Mouse (Mus musculus): ENCODE data around the gene Bcl7c. TPM values are rescaled to one million over a fixed set of nuclear protein-coding genes. Genes with fewer than 3 reads are reported as not detected.
A peak's percentile ranks its signal among the peaks of the same experiment; 100 is the strongest.

Bcl7c gene
- polyA plus RNA-seq, 1 experiment from 2014 or later: 54.5 TPM

GRCm38 (mm10) chr7:127614511-127614890 lies 94.2 kb downstream of the Bcl7c start:
- Histone ChIP-seq H3K27me3 (ENCODE audit: insufficient read depth, low read length) (no peaks in the 10 kb centered on the region), H3K36me3 (ENCODE audit: insufficient read depth, low read length) (peaks cover 35% of the 10 kb centered on the region), H3K4me2 (replicated peaks; ENCODE audit: low read depth, low read length) (peak overlapping the region; percentile 81), H3K9me3 (ENCODE audit: low read length) (peaks cover 7% of the 10 kb centered on the region; the same call in 1 of the 2 replicates), H3K4me3 (ENCODE audit: low read length) (peak overlapping the region; percentile 100), H3K27ac (ENCODE audit: low read length) (peak overlapping the region; percentile 94), H3K4me1 (ENCODE audit: insufficient read depth, low read length) (peaks cover 17% of the 10 kb centered on the region), H3K9ac (replicated peaks; ENCODE audit: low read length) (peak overlapping the region; percentile 99)
- under 1% methylated on average over 41 of the region's 44 CpGs for WGBS
- ATAC-seq (ENCODE audit: low FRiP score, low TSS enrichment): peak; percentile 72

GRCm38 (mm10) chr7:127614091-127614490 lies 94.6 kb downstream of the Bcl7c start:
- 18% methylated on average over 8 of the region's 8 CpGs for WGBS
- peaks cover 17% of the 10 kb centered on the region for H3K4me1 ChIP-seq (ENCODE audit: insufficient read depth, low read length)
- peak overlapping the region; percentile 99 for H3K9ac ChIP-seq (replicated peaks; ENCODE audit: low read length)
- H3K4me3 ChIP-seq (ENCODE audit: low read length): peak overlapping the region; percentile 100
- no peaks in the 10 kb centered on the region for H3K27me3 ChIP-seq (ENCODE audit: insufficient read depth, low read length)
- ATAC-seq (ENCODE audit: low FRiP score, low TSS enrichment): no peak; the same call in 1 of the 2 replicates
- peak overlapping the region; percentile 81 for H3K4me2 ChIP-seq (replicated peaks; ENCODE audit: low read depth, low read length)
- peak overlapping the region; percentile 94 for H3K27ac ChIP-seq (ENCODE audit: low read length)
- H3K9me3 ChIP-seq (ENCODE audit: low read length): peaks cover 7% of the 10 kb centered on the region; the same call in 1 of the 2 replicates
- peaks cover 38% of the 10 kb centered on the region for H3K36me3 ChIP-seq (ENCODE audit: insufficient read depth, low read length)

GRCm38 (mm10) chr7:127613501-127613900 lies 95.2 kb downstream of the Bcl7c start:
- H3K4me1 ChIP-seq (ENCODE audit: insufficient read depth, low read length): peaks cover 17% of the 10 kb centered on the region
- peaks cover 43% of the 10 kb centered on the region for H3K36me3 ChIP-seq (ENCODE audit: insufficient read depth, low read length)
- H3K4me3 ChIP-seq (ENCODE audit: low read length): peak overlapping the region; percentile 100
- H3K4me2 ChIP-seq (replicated peaks; ENCODE audit: low read depth, low read length): peak overlapping the region; percentile 81
- H3K9me3 ChIP-seq (ENCODE audit: low read length): peaks cover 7% of the 10 kb centered on the region; the same call in 1 of the 2 replicates
- H3K27ac ChIP-seq (ENCODE audit: low read length): no peak overlapping the region
- 78% methylated on average over 8 of the region's 8 CpGs for WGBS
- H3K27me3 ChIP-seq (ENCODE audit: insufficient read depth, low read length): no peaks in the 10 kb centered on the region
- no peak for ATAC-seq (ENCODE audit: low FRiP score, low TSS enrichment)
- peak overlapping the region; percentile 99 for H3K9ac ChIP-seq (replicated peaks; ENCODE audit: low read length)

- 97% methylated on average over 26 of the region's 26 CpGs for WGBS
- no peaks in the 10 kb centered on the region for H3K27me3 ChIP-seq (ENCODE audit: insufficient read depth, low read length)
- peaks cover 7% of the 10 kb centered on the region; the same call in 1 of the 2 replicates for H3K9me3 ChIP-seq (ENCODE audit: low read length)
- ATAC-seq (ENCODE audit: low FRiP score, low TSS enrichment): no peak
- peaks cover 17% of the 10 kb centered on the region for H3K4me1 ChIP-seq (ENCODE audit: insufficient read depth, low read length)
- H3K9ac ChIP-seq (replicated peaks; ENCODE audit: low read length): no peak overlapping the region
- no peak overlapping the region for H3K27ac ChIP-seq (ENCODE audit: low read length)
- H3K36me3 ChIP-seq (ENCODE audit: insufficient read depth, low read length): peaks cover 47% of the 10 kb centered on the region
- H3K4me2 ChIP-seq (replicated peaks; ENCODE audit: low read depth, low read length): no peak overlapping the region
- H3K4me3 ChIP-seq (ENCODE audit: low read length): no peak overlapping the region
These were observed 97.2 kb downstream of the Bcl7c start for GRCm38 (mm10) chr7:127611561-127611960.

MicroRNA genes within 50 kb of the gene (microRNA counts, 519-probe panel; counts per million panel counts)
- microRNA mmu-miR-762: 1,520 counts per million, percentile 41 among the panel's probes with 10 or more counts

Small RNAs within 50 kb of the gene (microRNA-seq; reads per million reads assigned to microRNA genes)
- not detected for gene Mir762

Other genes starting within 250 kb of the Bcl7c start
- gene Prr14, start 249.3 kb downstream of the Bcl7c start, polyA plus RNA-seq (2015; fragmentation: Nextera tagmentation; extraction: Ambion mirVana): 41.9 and 47.2 TPM in 2 replicates
- gene Fbrs, start 229.7 kb downstream of the Bcl7c start, polyA plus RNA-seq (2015; fragmentation: Nextera tagmentation; extraction: Ambion mirVana): 12.2 and 13.1 TPM in 2 replicates
- 39.6 and 44.1 TPM in 2 replicates for gene Srcap, start 196.9 kb downstream of the Bcl7c start, polyA plus RNA-seq (2015; fragmentation: Nextera tagmentation; extraction: Ambion mirVana)
- 16.2 and 22.4 TPM in 2 replicates for gene Gm42715, start 189.3 kb downstream of the Bcl7c start, polyA plus RNA-seq (2015; fragmentation: Nextera tagmentation; extraction: Ambion mirVana)
- gene Tmem265, start 147.5 kb downstream of the Bcl7c start, polyA plus RNA-seq (2015; fragmentation: Nextera tagmentation; extraction: Ambion mirVana): 10.5 and 10.6 TPM in 2 replicates
- 40.7 and 46.7 TPM in 2 replicates for gene Phkg2, start 135.6 kb downstream of the Bcl7c start, polyA plus RNA-seq (2015; fragmentation: Nextera tagmentation; extraction: Ambion mirVana)
- 16.7 and 17.6 TPM in 2 replicates for gene Ccdc189, start 120.3 kb downstream of the Bcl7c start, polyA plus RNA-seq (2015; fragmentation: Nextera tagmentation; extraction: Ambion mirVana)
- 50.6 and 51.4 TPM in 2 replicates for gene Rnf40, start 120.2 kb downstream of the Bcl7c start, polyA plus RNA-seq (2015; fragmentation: Nextera tagmentation; extraction: Ambion mirVana)
- gene Zfp629, start 93.1 kb downstream of the Bcl7c start, polyA plus RNA-seq (2015; fragmentation: Nextera tagmentation; extraction: Ambion mirVana): 19.8 and 22.1 TPM in 2 replicates
- 14.0 and 14.7 TPM in 2 replicates for gene Ctf1, start 3.8 kb upstream of the Bcl7c start, polyA plus RNA-seq (2015; fragmentation: Nextera tagmentation; extraction: Ambion mirVana)
- gene Ctf2, start 23.2 kb upstream of the Bcl7c start, polyA plus RNA-seq (2015; fragmentation: Nextera tagmentation; extraction: Ambion mirVana): 0.15 and 0.32 TPM in 2 replicates
- 5.4 TPM in 2 replicates for gene Fbxl19, start 35.6 kb upstream of the Bcl7c start, polyA plus RNA-seq (2015; fragmentation: Nextera tagmentation; extraction: Ambion mirVana)
- gene Orai3, start 60.9 kb upstream of the Bcl7c start, polyA plus RNA-seq (2015; fragmentation: Nextera tagmentation; extraction: Ambion mirVana): 31.2 and 34.8 TPM in 2 replicates
- 18.9 and 19.4 TPM in 2 replicates for gene Setd1a, start 67.7 kb upstream of the Bcl7c start, polyA plus RNA-seq (2015; fragmentation: Nextera tagmentation; extraction: Ambion mirVana)
- not detected in 2 replicates for gene Gm49388, start 76.7 kb upstream of the Bcl7c start, polyA plus RNA-seq (2015; fragmentation: Nextera tagmentation; extraction: Ambion mirVana)
- 28.2 and 33.2 TPM in 2 replicates for gene Hsd3b7, start 91.7 kb upstream of the Bcl7c start, polyA plus RNA-seq (2015; fragmentation: Nextera tagmentation; extraction: Ambion mirVana)
- 44.6 and 48.0 TPM in 2 replicates for gene Stx4a, start 115.4 kb upstream of the Bcl7c start, polyA plus RNA-seq (2015; fragmentation: Nextera tagmentation; extraction: Ambion mirVana)
- gene Stx1b, start 115.6 kb upstream of the Bcl7c start, polyA plus RNA-seq (2015; fragmentation: Nextera tagmentation; extraction: Ambion mirVana): 3.6 and 4.4 TPM in 2 replicates
- 13.0 and 15.7 TPM in 2 replicates for gene Zfp646, start 167.3 kb upstream of the Bcl7c start, polyA plus RNA-seq (2015; fragmentation: Nextera tagmentation; extraction: Ambion mirVana)
- gene Zfp668, start 167.9 kb upstream of the Bcl7c start, polyA plus RNA-seq (2015; fragmentation: Nextera tagmentation; extraction: Ambion mirVana): 21.0 and 25.6 TPM in 2 replicates
- gene Prss53, start 182.0 kb upstream of the Bcl7c start, polyA plus RNA-seq (2015; fragmentation: Nextera tagmentation; extraction: Ambion mirVana): 5.9 and 6.5 TPM in 2 replicates
- not detected in 2 replicates for gene Gm21974, start 186.5 kb upstream of the Bcl7c start, polyA plus RNA-seq (2015; fragmentation: Nextera tagmentation; extraction: Ambion mirVana)
- 163 and 168 TPM in 2 replicates for gene Vkorc1, start 186.7 kb upstream of the Bcl7c start, polyA plus RNA-seq (2015; fragmentation: Nextera tagmentation; extraction: Ambion mirVana)
- gene Bckdk, start 195.1 kb upstream of the Bcl7c start, polyA plus RNA-seq (2015; fragmentation: Nextera tagmentation; extraction: Ambion mirVana): 155 and 156 TPM in 2 replicates
- 42.7 and 44.4 TPM in 2 replicates for gene Kat8, start 203.6 kb upstream of the Bcl7c start, polyA plus RNA-seq (2015; fragmentation: Nextera tagmentation; extraction: Ambion mirVana)
- gene Prss8, start 221.2 kb upstream of the Bcl7c start, polyA plus RNA-seq (2015; fragmentation: Nextera tagmentation; extraction: Ambion mirVana): 93.2 and 98.7 TPM in 2 replicates
- 15.2 TPM in 2 replicates for gene Prss36, start 237.8 kb upstream of the Bcl7c start, polyA plus RNA-seq (2015; fragmentation: Nextera tagmentation; extraction: Ambion mirVana)